In genomic region chr7:26780998-26781766, GRCm38 (mm10) we compare ENCODE assay signal across 22 mouse cellular contexts. TPM values are rescaled to one million over a fixed set of nuclear protein-coding genes. Genes with fewer than 3 reads are reported as not detected.
DNase-seq lines count a peak whose midpoint lies in the region; ATAC-seq lines count a peak whose summit lies in the region.
"Had no signal": no experiment of that assay in that cellular context is flagged by ENCODE, and none has a peak within 500 bp of the region (broad histone marks: within the 10 kb centered on the region; RNA-seq: fewer than 3 reads in every experiment).

No protein-coding gene starts in this region.

- peak; percentile 32; the same call in 1 of the 2 replicates for ATAC-seq in hindbrain, embryonic 11.5 days (ENCODE audit: low FRiP score)
- peak; percentile 51; the same call in 1 of the 2 replicates for ATAC-seq in midbrain, embryonic 12.5 days (ENCODE audit: low FRiP score, low read depth)
- no peak for ATAC-seq in stomach, embryonic 16.5 days (ENCODE audit: insufficient read depth, low FRiP score)

- no peak overlapping the region for H3K4me3 ChIP-seq in hindbrain, embryonic 11.5 days (ENCODE audit: low read depth, low read length)
- H3K4me3 ChIP-seq in midbrain, embryonic 12.5 days: no peak overlapping the region
- no peak overlapping the region for H3K4me3 ChIP-seq in stomach, embryonic 16.5 days (replicated peaks; ENCODE audit: low read length)
- H3K4me3 ChIP-seq: kidney, embryonic 15.5 days; limb, embryonic 10.5 days; myocyte had no signal

- H3K27ac ChIP-seq in hindbrain, embryonic 11.5 days (ENCODE audit: low read depth, low read length): no peak overlapping the region
- no peak overlapping the region for H3K27ac ChIP-seq in midbrain, embryonic 12.5 days (replicated peaks)
- H3K27ac ChIP-seq in stomach, embryonic 16.5 days (ENCODE audit: low read length): peak overlapping the region; percentile 44
- H3K27ac ChIP-seq: kidney, embryonic 15.5 days; layer of hippocampus, adult 2 months; limb, embryonic 10.5 days had no signal

- H3K9me3 ChIP-seq in hindbrain, embryonic 11.5 days (ENCODE audit: control insufficient read depth, low read length): no peaks in the 10 kb centered on the region
- no peaks in the 10 kb centered on the region for H3K9me3 ChIP-seq in midbrain, embryonic 12.5 days
- no peaks in the 10 kb centered on the region for H3K9me3 ChIP-seq in stomach, embryonic 16.5 days (replicated peaks; ENCODE audit: control insufficient read depth, low read length)
- H3K9me3 ChIP-seq: kidney, embryonic 15.5 days; limb, embryonic 10.5 days had no signal

- peak; percentile 11 for DNase-seq in embryo, embryonic 9.5 days (ENCODE audit: extremely low spot score)
- no peak for DNase-seq in embryo, embryonic 11 days
- DNase-seq in hindbrain, embryonic 11.5 days (ENCODE audit: low spot score): peak; percentile 5
- no peak for DNase-seq in layer of hippocampus, postnatal 14 days (ENCODE audit: low spot score in 2 of 2)
- no peak for DNase-seq in layer of hippocampus, postnatal 36 days
- no peak for DNase-seq in cerebellum, postnatal 36 days
- DNase-seq: cerebellum, adult 11 months; gastrocnemius, postnatal 36 days; heart, postnatal 14 days; lung, postnatal 36 days; thymus, adult 18-20 months had no signal

- WGBS in hindbrain, embryonic 11.5 days: 11% methylated on average over 8 of the region's 8 CpGs
- 9% methylated on average over 8 of the region's 8 CpGs for WGBS in midbrain, embryonic 12.5 days
- WGBS in stomach, embryonic 16.5 days: 18% methylated on average over 8 of the region's 8 CpGs

- no peaks in the 10 kb centered on the region for H3K36me3 ChIP-seq in hindbrain, embryonic 11.5 days (ENCODE audit: control insufficient read depth, insufficient read depth, low read length)
- H3K36me3 ChIP-seq in midbrain, embryonic 12.5 days: no peaks in the 10 kb centered on the region
- no peaks in the 10 kb centered on the region for H3K36me3 ChIP-seq in stomach, embryonic 16.5 days (ENCODE audit: control insufficient read depth, insufficient read depth, low read length)
- H3K36me3 ChIP-seq: kidney, embryonic 15.5 days; limb, embryonic 10.5 days had no signal

- no peak overlapping the region for H3K4me2 ChIP-seq in hindbrain, embryonic 11.5 days (replicated peaks; ENCODE audit: low read depth, low read length)
- peak overlapping the region; percentile 24; the same call in 1 of the 2 replicates for H3K4me2 ChIP-seq in midbrain, embryonic 12.5 days (replicated peaks)
- H3K4me2 ChIP-seq in stomach, embryonic 16.5 days (ENCODE audit: low read depth, low read length): no peak overlapping the region

- H3K9ac ChIP-seq in hindbrain, embryonic 11.5 days (ENCODE audit: low read depth, low read length): no peak overlapping the region
- no peak overlapping the region for H3K9ac ChIP-seq in midbrain, embryonic 12.5 days (replicated peaks)
- H3K9ac ChIP-seq in stomach, embryonic 16.5 days (ENCODE audit: low read length): no peak overlapping the region
- H3K9ac ChIP-seq: kidney, embryonic 15.5 days had no signal

- H3K4me1 ChIP-seq in hindbrain, embryonic 11.5 days (replicated peaks; ENCODE audit: control insufficient read depth, insufficient read depth, low read length): no peaks in the 10 kb centered on the region
- no peaks in the 10 kb centered on the region for H3K4me1 ChIP-seq in midbrain, embryonic 12.5 days
- no peaks in the 10 kb centered on the region for H3K4me1 ChIP-seq in stomach, embryonic 16.5 days (ENCODE audit: control insufficient read depth, insufficient read depth, low read length)
- H3K4me1 ChIP-seq: kidney, embryonic 15.5 days; limb, embryonic 10.5 days had no signal

- H3K27me3 ChIP-seq in hindbrain, embryonic 11.5 days (ENCODE audit: control insufficient read depth, insufficient read depth, low read length): no peaks in the 10 kb centered on the region
- no peaks in the 10 kb centered on the region for H3K27me3 ChIP-seq in midbrain, embryonic 12.5 days
- no peaks in the 10 kb centered on the region for H3K27me3 ChIP-seq in stomach, embryonic 16.5 days (ENCODE audit: control insufficient read depth, insufficient read depth, low read length)
- H3K27me3 ChIP-seq: kidney, embryonic 15.5 days had no signal

RNA-seq across cellular contexts. Expression of gene Cyp2b19, which starts 24.2 kb away (rescaled TPM):
- polyA plus RNA-seq in hindbrain, embryonic 11.5 days (2014; fragmentation: Nextera tagmentation; extraction: Ambion mirVana): 0.08 and 0.09 TPM in 2 replicates
- polyA plus RNA-seq in midbrain, embryonic 12.5 days (2016; fragmentation: Nextera tagmentation; extraction: Ambion mirVana): 0.08 and 0.13 TPM in 2 replicates
- polyA plus RNA-seq in stomach, embryonic 16.5 days (2015; fragmentation: Nextera tagmentation; extraction: Ambion mirVana): 0.06 TPM in 1 of 2 replicates, not detected in the other
- not detected for total RNA-seq in layer of hippocampus, postnatal 14 days (2021)
- total RNA-seq in layer of hippocampus, postnatal 36 days (2021): not detected
- total RNA-seq: adrenal gland, postnatal 4 days; ES-E14; gastrocnemius, postnatal 36 days; heart, postnatal 14 days; layer of hippocampus, adult 2 months had no signal
- polyA plus RNA-seq: cortical plate, adult 2 months; kidney, embryonic 15.5 days; limb, embryonic 10.5 days; liver, embryonic 16.5 days; myocyte; spleen, adult 2 months had no signal

RNA-seq across cellular contexts. Expression of gene Cyp2g1, which starts 27.5 kb away (rescaled TPM):
- polyA plus RNA-seq in hindbrain, embryonic 11.5 days (2014; fragmentation: Nextera tagmentation; extraction: Ambion mirVana): not detected in 2 replicates
- not detected in 2 replicates for polyA plus RNA-seq in midbrain, embryonic 12.5 days (2016; fragmentation: Nextera tagmentation; extraction: Ambion mirVana)
- not detected in 2 replicates for polyA plus RNA-seq in stomach, embryonic 16.5 days (2015; fragmentation: Nextera tagmentation; extraction: Ambion mirVana)
- not detected for total RNA-seq in layer of hippocampus, postnatal 14 days (2021)
- total RNA-seq in layer of hippocampus, postnatal 36 days (2021): not detected
- total RNA-seq: ES-E14; gastrocnemius, postnatal 36 days; heart, postnatal 14 days; layer of hippocampus, adult 2 months had no signal
- polyA plus RNA-seq: cortical plate, adult 2 months; kidney, embryonic 15.5 days; limb, embryonic 10.5 days; liver, embryonic 16.5 days; myocyte; spleen, adult 2 months had no signal

RNA-seq across cellular contexts. Expression of gene Cyp2a5, which starts 53.9 kb away (rescaled TPM):
- polyA plus RNA-seq in hindbrain, embryonic 11.5 days (2014; fragmentation: Nextera tagmentation; extraction: Ambion mirVana): 0.27 and 0.60 TPM in 2 replicates
- polyA plus RNA-seq in midbrain, embryonic 12.5 days (2016; fragmentation: Nextera tagmentation; extraction: Ambion mirVana): not detected in 2 replicates
- polyA plus RNA-seq in stomach, embryonic 16.5 days (2015; fragmentation: Nextera tagmentation; extraction: Ambion mirVana): 1.3 and 2.0 TPM in 2 replicates
- total RNA-seq in layer of hippocampus, postnatal 14 days (2021): not detected
- total RNA-seq in layer of hippocampus, postnatal 36 days (2021): not detected
- total RNA-seq: ES-E14; gastrocnemius, postnatal 36 days had no signal
- polyA plus RNA-seq: kidney, embryonic 15.5 days; limb, embryonic 10.5 days; myocyte; spleen, adult 2 months had no signal

Comparison
In these comparisons a context has a peak if more than half of its experiments do, and no peak if none do; other contexts are left out.
1. DNase-seq: peak in embryo, embryonic 9.5 days (single experiment) and hindbrain, embryonic 11.5 days (single experiment); none in embryo, embryonic 11 days (single experiment), layer of hippocampus, postnatal 14 days (0 of 2), layer of hippocampus, postnatal 36 days (0 of 2) and cerebellum, postnatal 36 days (0 of 2).